Mouse (Mus musculus) retina, postnatal 7 days (tissue): Measurements from ENCODE around the gene Rnasel.

Experiments used
- DNase-seq: peaks from one replicate; pipeline ENCODE4 v3.0.0-alpha.2; 2012; ENCODE audit warnings: low read depth, low spot score

Rnasel gene

GRCm38 (mm10) chr1:153749211-153749801, at the start of gene Rnasel:
Rnasel (plus strand) TSS chr1:153749426.
- peak; percentile 73 for DNase-seq

GRCm38 (mm10) chr1:153700448-153701063, 48.7 kb upstream of the Rnasel start:
- no peak for DNase-seq

DNA sequence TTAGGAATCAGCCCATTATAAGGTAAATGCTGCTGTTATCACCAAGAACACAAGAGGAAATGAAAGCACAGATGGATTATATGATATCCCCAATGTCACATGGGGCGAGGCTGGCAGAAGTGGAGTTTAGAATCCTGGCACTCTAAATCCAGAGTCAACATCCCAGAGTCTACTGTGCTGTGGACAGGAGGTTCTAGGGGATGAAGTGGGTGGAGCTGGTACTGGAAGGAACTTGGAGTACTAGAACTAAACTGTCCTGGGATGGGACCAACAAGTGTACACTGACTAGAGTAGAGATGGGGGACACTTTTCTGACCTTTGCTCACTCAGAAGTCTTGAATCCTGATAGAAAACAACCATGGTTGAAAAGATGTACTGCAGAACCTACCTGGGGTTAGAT, 47.8 kb upstream of the Rnasel start:
- DNase-seq = no peak

GRCm38 (mm10) chr1:153702166-153702852, 46.9 kb upstream of the Rnasel start:
- DNase-seq = no peak

DNA sequence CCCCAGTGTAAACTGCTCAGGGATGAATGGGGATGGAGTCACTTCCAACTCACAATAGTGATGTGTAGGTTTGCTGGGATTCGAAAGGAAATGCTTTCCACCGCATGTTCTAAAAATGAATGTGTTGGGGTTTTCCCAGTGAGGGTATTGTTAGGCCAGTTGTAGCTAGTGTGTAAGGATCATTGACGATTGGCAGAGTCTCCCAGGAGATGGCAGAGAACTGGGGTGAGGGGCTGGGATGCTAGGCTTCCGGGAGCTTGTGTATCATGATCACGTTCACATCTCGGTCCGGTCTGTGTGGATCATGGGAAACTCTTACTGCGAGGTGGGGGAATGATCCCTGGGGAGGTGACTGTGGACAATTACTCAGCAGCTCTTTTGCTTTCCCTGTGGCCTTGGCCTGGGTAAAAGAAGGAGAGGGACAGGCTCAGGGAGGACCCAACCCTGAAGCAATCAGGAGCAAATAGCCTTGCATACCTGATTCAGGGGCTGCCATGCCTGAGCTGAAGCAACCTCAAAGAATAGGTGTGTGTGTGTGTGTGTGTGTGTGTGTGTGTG, 46.3 kb upstream of the Rnasel start:
- DNase-seq = no peak

- no peak for DNase-seq
Measured at GRCm38 (mm10) chr1:153703445-153703991, 45.7 kb upstream of the Rnasel start.

GRCm38 (mm10) chr1:153704174-153704573, 45.1 kb upstream of the Rnasel start:
- DNase-seq = no peak

DNA sequence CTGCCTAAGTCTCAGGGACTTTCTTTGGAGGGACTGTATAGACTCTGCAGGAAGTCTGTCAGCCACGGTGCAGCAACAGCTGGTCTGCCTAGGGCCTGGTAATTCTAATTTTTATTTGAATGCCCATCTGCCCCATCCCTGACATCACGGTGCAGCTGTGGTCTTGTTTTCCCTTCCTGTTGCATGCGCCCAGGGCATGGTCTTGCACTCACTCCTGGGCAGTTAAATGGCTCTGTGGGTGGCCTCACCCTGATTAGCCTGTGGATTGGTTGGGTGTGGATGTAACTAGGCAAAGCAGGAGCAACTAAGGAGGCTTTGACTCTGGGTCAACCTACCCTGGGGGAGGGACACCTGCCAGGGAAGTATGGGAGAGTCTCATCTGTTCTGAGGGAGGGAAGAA, 44.2 kb upstream of the Rnasel start:
- no peak for DNase-seq

DNA sequence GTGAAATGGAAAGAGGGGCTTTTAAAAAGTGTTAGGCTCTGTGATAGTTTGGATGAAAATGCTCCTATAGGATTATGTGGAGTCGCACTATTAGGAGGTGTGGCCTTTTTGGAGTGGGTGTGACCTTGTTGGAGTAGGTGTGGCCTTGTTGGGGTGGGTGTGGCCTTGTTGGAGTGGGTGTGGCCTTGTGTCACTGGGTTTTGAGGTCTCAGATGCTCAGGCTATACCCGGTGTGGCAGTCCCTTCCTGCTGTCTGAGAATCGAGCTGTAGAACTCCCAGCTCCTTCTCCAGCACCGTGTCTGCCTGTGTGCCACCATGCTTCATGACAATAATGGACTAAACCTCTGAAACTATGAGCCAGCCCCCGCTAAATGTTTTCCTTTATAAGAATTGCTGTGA, 40.6 kb upstream of the Rnasel start:
- DNase-seq = no peak

DNA sequence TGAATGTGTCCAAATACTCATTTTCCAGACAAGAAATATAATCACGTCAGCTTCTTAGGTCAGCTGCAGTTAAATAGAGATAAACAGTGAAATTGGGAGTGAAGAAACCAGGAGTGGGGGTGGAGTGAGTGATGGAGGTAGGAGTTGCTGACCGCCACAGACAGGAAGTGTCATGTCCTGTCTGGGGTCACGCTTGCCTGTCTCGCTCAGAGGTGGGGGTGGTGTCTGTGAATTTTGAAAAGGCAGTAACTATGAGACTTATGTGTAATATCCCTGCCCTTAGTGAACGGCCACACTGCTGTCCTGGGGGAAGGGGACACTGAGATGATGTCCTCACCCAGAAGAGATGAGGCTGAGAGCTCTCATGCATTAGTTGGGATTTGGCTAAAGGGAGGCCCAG, 39.8 kb upstream of the Rnasel start:
- DNase-seq = no peak

DNA sequence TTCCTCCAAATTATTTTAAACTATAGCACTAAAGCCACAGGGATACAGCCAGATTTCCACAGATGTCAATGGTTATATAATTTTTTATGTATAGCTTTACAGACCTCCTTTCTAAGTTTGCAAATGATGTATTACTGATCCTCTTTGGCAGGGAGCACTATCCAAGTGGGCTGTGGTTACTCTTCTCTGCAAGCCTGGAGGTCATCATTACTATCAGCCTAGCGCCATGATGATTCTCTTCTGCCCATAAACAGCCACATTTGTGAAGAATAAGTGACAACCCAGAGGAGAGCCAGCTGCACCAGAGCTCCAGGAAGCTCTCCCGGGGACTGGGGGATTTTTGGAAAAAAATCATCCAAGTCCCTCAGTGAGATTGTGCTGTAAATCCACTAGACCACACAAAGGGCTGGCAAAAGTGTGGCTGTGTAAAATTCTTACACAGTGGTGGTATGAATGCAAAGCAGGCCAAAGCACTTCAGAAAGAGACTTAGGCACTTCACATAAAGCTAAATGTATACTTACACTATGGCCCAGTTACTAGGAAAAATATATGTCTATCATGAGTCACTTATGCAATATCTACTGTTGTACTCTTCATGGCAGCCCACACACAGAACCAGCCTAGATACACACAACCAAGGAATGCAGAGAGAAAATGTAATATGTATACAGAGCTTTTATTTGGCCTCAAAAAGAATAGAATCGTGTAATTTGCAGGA, 37.5 kb upstream of the Rnasel start:
- DNase-seq = no peak

DNA sequence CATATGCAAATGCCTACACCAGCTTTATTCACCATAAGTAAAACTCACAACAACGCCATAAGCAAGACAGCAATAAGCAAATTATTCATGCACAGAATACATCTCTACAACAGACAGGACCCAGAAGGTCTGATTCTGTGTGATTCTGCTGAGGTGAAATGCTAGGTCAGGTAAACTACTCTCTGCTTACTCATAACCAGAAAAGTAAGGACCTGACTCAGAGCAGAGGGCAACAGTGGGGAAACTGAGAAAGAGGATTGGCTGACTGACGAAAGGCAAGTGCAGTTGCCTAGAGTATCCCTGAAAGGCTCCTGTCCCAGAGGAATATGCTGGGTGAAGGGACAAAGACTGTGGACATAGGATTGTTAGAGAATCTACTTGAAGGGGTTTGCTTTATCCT, 36.6 kb upstream of the Rnasel start:
- DNase-seq = no peak

GRCm38 (mm10) chr1:153717990-153718389, 31.2 kb upstream of the Rnasel start:
- no peak for DNase-seq

- DNase-seq = no peak
Measured at GRCm38 (mm10) chr1:153720935-153721334, 28.3 kb upstream of the Rnasel start.

DNA sequence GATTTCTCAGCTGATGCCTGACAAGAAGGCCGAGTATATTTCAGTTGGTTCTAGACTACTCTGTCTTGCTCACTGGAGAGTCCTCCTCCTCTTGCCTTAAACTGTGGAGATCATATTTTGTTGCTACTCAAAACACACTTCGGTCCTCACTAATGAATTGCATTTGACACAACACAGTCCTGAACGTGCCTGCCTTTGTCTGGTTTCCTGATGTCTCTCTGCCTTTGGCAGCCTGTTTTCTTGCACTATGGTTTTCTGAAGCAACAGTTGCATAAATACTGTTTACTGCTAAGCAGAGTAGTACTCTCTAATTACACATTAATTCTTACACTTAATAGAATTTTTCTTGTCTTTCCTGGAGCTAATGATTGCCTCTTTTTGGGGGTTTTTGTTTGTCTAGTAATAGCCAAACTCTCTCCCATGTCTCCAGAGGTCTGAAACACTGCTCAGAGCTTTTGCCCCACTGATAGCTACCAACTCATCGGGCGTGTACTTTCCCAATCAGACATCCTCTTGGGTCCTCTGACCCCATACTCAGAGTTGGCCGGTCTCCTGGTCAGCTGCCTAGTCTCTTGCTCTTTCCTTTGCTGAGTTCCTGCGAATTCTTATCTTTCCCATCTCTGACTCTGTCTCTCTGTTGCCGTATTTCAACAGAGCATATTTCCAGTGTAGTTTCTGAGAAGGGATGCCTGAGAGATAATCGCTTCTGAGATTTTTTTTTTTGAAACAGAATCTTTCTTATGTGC, 27.5 kb upstream of the Rnasel start:
- DNase-seq = no peak

GRCm38 (mm10) chr1:153723426-153723825, 25.8 kb upstream of the Rnasel start:
- DNase-seq = no peak

DNA sequence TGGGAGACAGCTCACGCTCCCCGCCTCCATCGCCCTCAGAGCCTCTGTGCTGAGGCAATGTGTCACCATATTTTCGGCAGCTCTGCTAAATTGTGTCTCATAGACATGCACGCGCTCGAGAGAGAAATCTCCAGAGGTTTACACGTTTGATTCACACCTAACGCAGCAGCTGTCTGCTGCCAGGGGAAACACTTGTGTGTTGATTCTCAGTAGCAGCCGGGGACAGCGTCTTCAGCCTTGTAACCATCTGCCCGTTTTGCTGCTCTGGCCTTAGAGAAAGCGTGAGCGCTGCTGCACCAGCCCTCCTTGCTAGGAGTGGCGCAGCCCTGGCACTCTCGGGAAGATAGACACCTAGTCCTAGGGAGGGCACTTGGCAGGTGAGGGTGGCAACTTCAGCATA, 22.6 kb upstream of the Rnasel start:
- DNase-seq = no peak

GRCm38 (mm10) chr1:153729806-153730205, 19.4 kb upstream of the Rnasel start:
- no peak for DNase-seq

GRCm38 (mm10) chr1:153730671-153731070, 18.6 kb upstream of the Rnasel start:
- no peak for DNase-seq

DNA sequence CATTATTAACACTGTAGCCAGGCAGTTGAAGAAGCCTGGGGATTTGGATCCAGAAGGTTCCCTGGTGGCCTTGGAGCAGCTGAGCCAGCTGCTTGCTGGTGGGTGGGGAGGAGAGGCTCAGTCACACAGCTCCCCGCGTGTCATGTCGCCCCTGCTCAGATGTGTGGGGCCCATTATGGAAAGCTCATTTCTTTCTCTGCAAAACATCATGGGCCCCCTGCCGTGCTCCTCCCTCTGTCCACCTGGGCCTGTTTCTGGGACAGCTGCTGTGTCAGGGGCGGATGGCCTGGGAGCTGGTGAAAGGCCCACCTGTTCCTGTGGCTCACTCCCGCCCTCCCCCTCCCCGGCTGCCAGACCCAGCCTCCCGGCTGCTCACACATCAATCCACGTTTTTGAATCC, 16.0 kb upstream of the Rnasel start:
- DNase-seq = no peak

DNA sequence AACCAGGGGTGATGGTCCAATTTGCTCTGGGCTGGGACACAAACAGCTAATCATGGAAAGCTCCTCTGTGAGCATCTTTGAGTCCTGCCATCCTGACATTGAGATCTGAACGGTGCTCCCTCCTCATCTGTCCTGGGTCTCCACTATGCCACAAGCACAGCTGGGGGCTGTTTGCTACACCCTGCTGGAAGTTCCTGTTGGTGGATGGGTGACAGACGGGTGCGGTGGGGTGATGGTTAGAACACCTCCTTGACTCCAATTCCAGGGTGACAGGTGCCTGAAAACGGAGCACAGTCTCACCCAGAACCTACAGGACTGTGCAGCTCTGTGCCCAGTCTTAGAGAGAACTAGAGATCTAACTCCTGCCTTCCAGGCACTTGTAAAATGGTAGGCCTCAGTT, 14.4 kb upstream of the Rnasel start:
- DNase-seq = no peak
